Mouse (Mus musculus) forebrain, postnatal 0 days (tissue): ENCODE data around the gene Trim67. TPM values are rescaled to one million over a fixed set of nuclear protein-coding genes. Genes with fewer than 3 reads are reported as not detected.

ENCODE experiments used
- ATAC-seq: fragments of 200-750 bp; cut with Nextera tagmentation; 2 replicates; pipeline ENCODE4 v1.8.0; 2017; ENCODE audit warnings: mild to moderate bottlenecking, moderate library complexity
- DNase-seq: peaks from one replicate; pipeline ENCODE4 v3.0.0-alpha.2; 2015
- H3K27ac ChIP-seq: fragments of 300-500 bp; sonication (generic); 2 replicates; pipeline ENCODE4 v1.5.1; 2014; ENCODE audit warnings: low read depth, mild to moderate bottlenecking, antibody characterized with exemption, low read length, moderate library complexity, mixed read lengths
- H3K27me3 ChIP-seq: fragments of 300-500 bp; sonication (generic); 2 replicates; pipeline ENCODE4 v1.6.1; 2014; ENCODE audit warnings: mild to moderate bottlenecking, low read length, mixed read lengths; ENCODE audit not compliant: insufficient read depth
- H3K36me3 ChIP-seq: fragments of 300-500 bp; sonication (generic); 2 replicates; pipeline ENCODE4 v1.6.1; 2014; ENCODE audit warnings: mild to moderate bottlenecking, moderate library complexity; ENCODE audit not compliant: insufficient read depth
- H3K4me1 ChIP-seq: fragments of 300-500 bp; sonication (generic); 2 replicates; pipeline ENCODE4 v1.6.1; 2014; ENCODE audit warnings: antibody characterized with exemption; ENCODE audit not compliant: insufficient read depth
- H3K4me2 ChIP-seq: fragments of 300-500 bp; sonication (generic); 2 replicates; pipeline ENCODE4 v1.6.1; 2014; ENCODE audit warnings: low read depth, mild to moderate bottlenecking, moderate library complexity
- H3K4me3 ChIP-seq: fragments of 300-500 bp; sonication (generic); 2 replicates; pipeline ENCODE4 v1.5.1; 2014; ENCODE audit warnings: low read depth, low read length, mixed read lengths
- H3K9ac ChIP-seq: fragments of 300-500 bp; sonication (generic); 2 replicates; pipeline ENCODE4 v1.6.1; 2014; ENCODE audit warnings: mild to moderate bottlenecking
- H3K9me3 ChIP-seq: fragments of 300-500 bp; sonication (generic); 2 replicates; pipeline ENCODE4 v1.6.1; 2016; ENCODE audit warnings: low read length
- CTCF ChIP-seq: sonication (generic); IDR thresholded peaks from 2 replicates; pipeline ENCODE4 v1.5.1; 2016; ENCODE audit warnings: antibody characterized with exemption, control low read depth, low read depth
- WGBS: fragments of 180-500 bp; shearing (Covaris S2); extraction: QIAGEN DNeasy Blood & Tissue Kit; methylation state at CpG from one replicate; pipeline ENCODE4 v1.1.7; 2014; 5-methylcytosine and 5-hydroxymethylcytosine counted together
- polyA plus RNA-seq: library from polyadenylated mRNA; unstranded; fragments of >200 nt; fragmentation: Nextera tagmentation; extraction: Ambion mirVana; gene quantifications from 2 replicates; pipeline ENCODE4 v1.2.1, GENCODE M21; 2015
- total RNA-seq: library from RNA; depleted of rRNA; stranded (reverse); fragments of >200 nt; gene quantifications from 2 replicates; pipeline ENCODE4 v1.2.3, GENCODE M21; 2014; rRNA removed

The Trim67 gene
- total and polyA plus RNA-seq, 2 experiments from 2014 or later: 25.7 to 68.3 TPM

GRCm38 (mm10) chr8:124871474-124871873, 78.6 kb downstream of the Trim67 start:
- Histone ChIP-seq H3K9me3 (no peaks in the 10 kb centered on the region), H3K4me2 (no peak overlapping the region), H3K4me3 (no peak overlapping the region), H3K4me1 (no peaks in the 10 kb centered on the region), H3K27me3 (no peaks in the 10 kb centered on the region), H3K36me3 (peaks cover 55% of the 10 kb centered on the region), H3K9ac (no peak overlapping the region), H3K27ac (no peak overlapping the region)
- 90% methylated on average over 7 of the region's 7 CpGs for WGBS
- TF ChIP-seq CTCF: no peak
- no peak for DNase-seq
- ATAC-seq: no peak

GRCm38 (mm10) chr8:124872081-124872480, 79.2 kb downstream of the Trim67 start:
- no peak for ATAC-seq
- 92% methylated on average over 7 of the region's 7 CpGs for WGBS

GRCm38 (mm10) chr8:124872690-124873089, 79.8 kb downstream of the Trim67 start:
- TF ChIP-seq CTCF: no peak
- DNase-seq: no peak
- Histone ChIP-seq H3K4me1 (no peaks in the 10 kb centered on the region), H3K9ac (no peak overlapping the region), H3K9me3 (no peaks in the 10 kb centered on the region), H3K4me2 (no peak overlapping the region), H3K27me3 (no peaks in the 10 kb centered on the region), H3K36me3 (peaks cover 67% of the 10 kb centered on the region), H3K27ac (no peak overlapping the region), H3K4me3 (no peak overlapping the region)
- ATAC-seq: no peak
- WGBS: 93% methylated on average over 5 of the region's 5 CpGs

More at GRCm38 (mm10) chr8:124872081-124872480, 79.2 kb downstream of the Trim67 start:
- no peak overlapping the region for H3K4me3 ChIP-seq
- H3K27ac ChIP-seq: no peak overlapping the region
- H3K9ac ChIP-seq: no peak overlapping the region
- H3K9me3 ChIP-seq: no peaks in the 10 kb centered on the region
- TF ChIP-seq CTCF: no peak
- peaks cover 61% of the 10 kb centered on the region for H3K36me3 ChIP-seq
- H3K27me3 ChIP-seq: no peaks in the 10 kb centered on the region
- no peak overlapping the region for H3K4me2 ChIP-seq
- DNase-seq: no peak
- H3K4me1 ChIP-seq: no peaks in the 10 kb centered on the region

GRCm38 (mm10) chr8:124878141-124878540, 85.2 kb downstream of the Trim67 start:
- no peaks in the 10 kb centered on the region for H3K4me1 ChIP-seq
- no peak overlapping the region for H3K9ac ChIP-seq
- no peak for DNase-seq
- H3K27me3 ChIP-seq: no peaks in the 10 kb centered on the region
- no peak for ATAC-seq
- H3K36me3 ChIP-seq: peaks cover 91% of the 10 kb centered on the region
- no peak overlapping the region for H3K4me3 ChIP-seq
- no peaks in the 10 kb centered on the region for H3K9me3 ChIP-seq
- TF ChIP-seq CTCF: no peak
- 89% methylated on average over 5 of the region's 5 CpGs for WGBS
- H3K4me2 ChIP-seq: no peak overlapping the region
- no peak overlapping the region for H3K27ac ChIP-seq

GRCm38 (mm10) chr8:124878946-124879526, 86.1 kb downstream of the Trim67 start:
- no peak for ATAC-seq
- TF ChIP-seq CTCF: no peak
- no peak overlapping the region for H3K9ac ChIP-seq
- no peak overlapping the region for H3K4me3 ChIP-seq
- H3K4me2 ChIP-seq: no peak overlapping the region
- H3K36me3 ChIP-seq: peaks cover 92% of the 10 kb centered on the region
- no peak for DNase-seq
- H3K4me1 ChIP-seq: no peaks in the 10 kb centered on the region
- no peaks in the 10 kb centered on the region for H3K9me3 ChIP-seq
- no peak overlapping the region for H3K27ac ChIP-seq
- 83% methylated on average over 10 of the region's 10 CpGs for WGBS
- H3K27me3 ChIP-seq: no peaks in the 10 kb centered on the region

Other genes starting within 250 kb of the Trim67 start
- 27.7 and 29.4 TPM in 2 replicates for gene Agt, start 223.4 kb upstream of the Trim67 start, total RNA-seq
- gene Agt, start 223.4 kb upstream of the Trim67 start, polyA plus RNA-seq: 18.6 and 30.0 TPM in 2 replicates
- gene Capn9, start 217.0 kb upstream of the Trim67 start, total RNA-seq: not detected in 2 replicates
- gene Capn9, start 217.0 kb upstream of the Trim67 start, polyA plus RNA-seq: 0.29 and 0.34 TPM in 2 replicates
- gene 2310022B05Rik, start 129.7 kb upstream of the Trim67 start, total RNA-seq: 68.2 and 79.7 TPM in 2 replicates
- 35.7 and 37.8 TPM in 2 replicates for gene 2310022B05Rik, start 129.7 kb upstream of the Trim67 start, polyA plus RNA-seq
- 64.2 and 79.2 TPM in 2 replicates for gene Ttc13, start 71.1 kb upstream of the Trim67 start, total RNA-seq
- 50.1 and 56.1 TPM in 2 replicates for gene Ttc13, start 71.1 kb upstream of the Trim67 start, polyA plus RNA-seq
- gene Arv1, start 71.0 kb upstream of the Trim67 start, total RNA-seq: 9.5 and 17.6 TPM in 2 replicates
- gene Arv1, start 71.0 kb upstream of the Trim67 start, polyA plus RNA-seq: 25.6 and 31.4 TPM in 2 replicates
- 0.23 and 0.29 TPM in 2 replicates for gene Fam89a, start 41.3 kb upstream of the Trim67 start, total RNA-seq
- 0.15 and 0.28 TPM in 2 replicates for gene Fam89a, start 41.3 kb upstream of the Trim67 start, polyA plus RNA-seq
- gene Gnpat, start 69.9 kb downstream of the Trim67 start, total RNA-seq: 51.8 and 52.9 TPM in 2 replicates
- 42.7 and 51.7 TPM in 2 replicates for gene Gnpat, start 69.9 kb downstream of the Trim67 start, polyA plus RNA-seq
- gene 2810004N23Rik, start 70.0 kb downstream of the Trim67 start, total RNA-seq: 25.2 and 33.8 TPM in 2 replicates
- 19.9 and 23.4 TPM in 2 replicates for gene 2810004N23Rik, start 70.0 kb downstream of the Trim67 start, polyA plus RNA-seq
- gene Exoc8, start 104.6 kb downstream of the Trim67 start, total RNA-seq: 31.2 and 33.9 TPM in 2 replicates
- 7.4 and 9.9 TPM in 2 replicates for gene Exoc8, start 104.6 kb downstream of the Trim67 start, polyA plus RNA-seq
- gene Sprtn, start 104.8 kb downstream of the Trim67 start, total RNA-seq: 13.0 and 16.0 TPM in 2 replicates
- gene Sprtn, start 104.8 kb downstream of the Trim67 start, polyA plus RNA-seq: 5.1 and 6.0 TPM in 2 replicates
- 42.9 and 48.5 TPM in 2 replicates for gene Egln1, start 156.2 kb downstream of the Trim67 start, total RNA-seq
- gene Egln1, start 156.2 kb downstream of the Trim67 start, polyA plus RNA-seq: 13.7 and 15.6 TPM in 2 replicates
- gene Tsnax, start 219.9 kb downstream of the Trim67 start, total RNA-seq: 86.3 and 111 TPM in 2 replicates
- gene Tsnax, start 219.9 kb downstream of the Trim67 start, polyA plus RNA-seq: 117 and 146 TPM in 2 replicates